Mouse (Mus musculus) midbrain, embryonic 14.5 days (tissue): ENCODE data around the gene Spint3. TPM values are rescaled to one million over a fixed set of nuclear protein-coding genes. Genes with fewer than 3 reads are reported as not detected.

Source experiments
- ATAC-seq: fragments of 200-750 bp; cut with Nextera tagmentation; 2 replicates; pipeline ENCODE4 v1.8.0; 2017; ENCODE audit warnings: moderate number of reproducible peaks, moderate library complexity; ENCODE audit not compliant: low FRiP score, low TSS enrichment
- DNase-seq: peaks from one replicate; pipeline ENCODE4 v3.0.0-alpha.2; 2015
- H3K27ac ChIP-seq: fragments of 300-500 bp; sonication (generic); replicated peaks from 2 replicates; pipeline ENCODE4 v1.5.1; 2014; ENCODE audit warnings: mild to moderate bottlenecking, low read depth, low read length, moderate library complexity
- H3K27me3 ChIP-seq: fragments of 300-500 bp; sonication (generic); 2 replicates; pipeline ENCODE4 v1.6.1; 2014; ENCODE audit warnings: low read length, control low read depth, mixed read lengths; ENCODE audit not compliant: control insufficient read depth, insufficient read depth
- H3K36me3 ChIP-seq: fragments of 300-500 bp; sonication (generic); 2 replicates; pipeline ENCODE4 v1.6.1; 2014; ENCODE audit warnings: low read length, control low read depth; ENCODE audit not compliant: control insufficient read depth, insufficient read depth
- H3K4me1 ChIP-seq: fragments of 300-500 bp; sonication (generic); 2 replicates; pipeline ENCODE4 v1.6.1; 2014; ENCODE audit warnings: mild to moderate bottlenecking, antibody characterized with exemption, low read length, control low read depth; ENCODE audit not compliant: control insufficient read depth, insufficient read depth
- H3K4me2 ChIP-seq: fragments of 300-500 bp; sonication (generic); 2 replicates; pipeline ENCODE4 v1.6.1; 2014; ENCODE audit warnings: mild to moderate bottlenecking, low read length, moderate library complexity
- H3K4me3 ChIP-seq: fragments of 300-500 bp; sonication (generic); replicated peaks from 2 replicates; pipeline ENCODE4 v1.5.1; 2014; ENCODE audit warnings: low read depth, low read length
- H3K9ac ChIP-seq: fragments of 300-500 bp; sonication (generic); replicated peaks from 2 replicates; pipeline ENCODE4 v1.6.1; 2014; ENCODE audit warnings: mild to moderate bottlenecking, low read length, moderate library complexity
- H3K9me3 ChIP-seq: fragments of 300-500 bp; sonication (generic); 2 replicates; pipeline ENCODE4 v1.6.1; 2016; ENCODE audit warnings: low read length, control low read depth, mixed read lengths; ENCODE audit not compliant: control insufficient read depth
- WGBS: fragments of 180-500 bp; shearing (Covaris S2); extraction: QIAGEN DNeasy Blood & Tissue Kit; methylation state at CpG from one replicate; pipeline ENCODE4 v1.1.7; 2014; 5-methylcytosine and 5-hydroxymethylcytosine counted together
- polyA plus RNA-seq: library from polyadenylated mRNA; unstranded; fragments of >200 nt; fragmentation: Nextera tagmentation; extraction: Ambion mirVana; gene quantifications from 2 replicates; pipeline ENCODE4 v1.2.1, GENCODE M21; 2014

The Spint3 gene
- polyA plus RNA-seq, 1 experiment from 2014 or later: not detected

DNA sequence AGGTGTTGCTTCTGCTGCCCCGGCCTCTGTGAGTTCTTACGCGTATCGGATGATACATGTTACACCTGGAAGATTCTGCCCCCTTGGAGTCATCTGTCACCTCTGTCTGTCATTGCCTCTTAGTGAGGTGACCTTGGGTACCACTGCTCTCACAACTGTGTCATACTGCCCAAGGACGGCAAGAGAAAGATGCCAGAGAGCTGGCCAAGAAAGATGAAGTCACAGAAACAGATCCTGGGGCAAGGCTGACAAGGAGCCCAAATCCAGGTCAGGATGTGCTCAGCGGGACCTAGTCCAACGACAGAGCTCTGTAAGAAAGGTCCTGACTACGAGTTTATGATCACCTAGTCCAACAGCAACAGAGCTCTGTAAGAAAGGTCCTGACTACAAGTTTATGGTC is 13.2 kb downstream of the Spint3 start:
- DNase-seq: no peak

GRCm38 (mm10) chr2:164558991-164559645 is 14.1 kb downstream of the Spint3 start:
- ATAC-seq: no peak
- WGBS: 50% methylated on average over 16 of the region's 16 CpGs

More for the DNA sequence above, 13.2 kb downstream of the Spint3 start:
- H3K4me1 ChIP-seq: peaks cover 4% of the 10 kb centered on the region; the same call in 1 of the 2 replicates
- WGBS: 93% methylated on average over 8 of the region's 8 CpGs
- no peaks in the 10 kb centered on the region for H3K9me3 ChIP-seq
- ATAC-seq: no peak
- H3K36me3 ChIP-seq: no peaks in the 10 kb centered on the region
- H3K27me3 ChIP-seq: peaks cover 13% of the 10 kb centered on the region
- no peak overlapping the region for H3K9ac ChIP-seq
- H3K4me2 ChIP-seq: no peak overlapping the region
- H3K27ac ChIP-seq: no peak overlapping the region
- no peak overlapping the region for H3K4me3 ChIP-seq

DNA sequence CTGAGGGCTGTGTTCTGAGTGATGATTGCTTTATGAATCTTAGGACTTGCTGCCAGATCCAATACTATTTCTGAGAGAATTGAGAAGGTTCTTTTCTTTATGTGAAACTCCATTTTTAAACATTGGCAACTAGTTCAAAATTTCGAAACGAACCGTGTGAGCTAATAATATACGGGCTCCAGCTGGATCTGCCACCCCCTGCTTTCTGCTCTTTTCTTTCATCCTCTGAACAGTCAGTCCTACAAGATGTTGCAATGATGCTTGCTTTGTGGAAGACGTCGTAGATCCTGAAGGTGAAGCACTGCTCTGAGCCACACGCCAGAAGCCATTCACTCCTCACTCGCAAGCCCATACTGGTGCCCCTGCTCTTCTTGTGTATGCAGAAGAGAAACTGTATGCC is 14.8 kb downstream of the Spint3 start:
- ATAC-seq (no peak), DNase-seq (no peak)
- Histone ChIP-seq H3K36me3 (no peaks in the 10 kb centered on the region), H3K9ac (no peak overlapping the region), H3K4me1 (peaks cover 3% of the 10 kb centered on the region; the same call in 1 of the 2 replicates), H3K27me3 (peaks cover 13% of the 10 kb centered on the region), H3K4me3 (no peak overlapping the region), H3K27ac (no peak overlapping the region), H3K4me2 (no peak overlapping the region), H3K9me3 (no peaks in the 10 kb centered on the region)
- 81% methylated on average over 8 of the region's 8 CpGs for WGBS

More at GRCm38 (mm10) chr2:164558991-164559645, 14.1 kb downstream of the Spint3 start:
- H3K27ac ChIP-seq: no peak overlapping the region
- DNase-seq: no peak
- no peak overlapping the region for H3K4me2 ChIP-seq
- no peak overlapping the region for H3K4me3 ChIP-seq
- H3K4me1 ChIP-seq: peaks cover 4% of the 10 kb centered on the region; the same call in 1 of the 2 replicates
- no peak overlapping the region for H3K9ac ChIP-seq
- H3K9me3 ChIP-seq: no peaks in the 10 kb centered on the region
- no peaks in the 10 kb centered on the region for H3K36me3 ChIP-seq
- peaks cover 13% of the 10 kb centered on the region for H3K27me3 ChIP-seq

DNA sequence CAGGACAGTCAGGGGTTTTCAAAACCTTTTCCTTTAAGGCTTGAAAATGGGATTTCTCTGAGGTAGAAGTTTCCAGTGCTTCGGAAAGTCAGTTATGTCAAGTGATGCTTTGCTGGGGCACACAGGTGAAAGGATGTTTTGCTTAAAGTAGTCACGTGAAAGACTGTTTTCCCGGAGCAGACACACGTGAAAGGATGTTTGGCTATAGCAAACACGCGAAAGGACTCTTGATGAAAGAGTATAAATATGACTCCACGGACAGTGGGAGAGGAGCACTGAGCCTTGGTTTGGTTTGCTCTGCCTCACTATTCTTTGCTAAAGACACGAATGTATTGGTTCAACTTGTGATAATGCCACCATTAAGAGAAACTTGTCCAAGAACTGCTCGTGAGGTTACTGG is 21.8 kb downstream of the Spint3 start:
- Histone ChIP-seq H3K4me1 (0 out of 2 replicates have a peak, but pooled peaks cover 5% of the 10 kb centered on the region), H3K4me2 (no peak overlapping the region), H3K27ac (no peak overlapping the region), H3K9ac (no peak overlapping the region), H3K4me3 (no peak overlapping the region), H3K36me3 (no peaks in the 10 kb centered on the region), H3K9me3 (no peaks in the 10 kb centered on the region), H3K27me3 (no peaks in the 10 kb centered on the region)
- DNase-seq: no peak
- no peak for ATAC-seq
- 92% methylated on average over 9 of the region's 9 CpGs for WGBS

DNA sequence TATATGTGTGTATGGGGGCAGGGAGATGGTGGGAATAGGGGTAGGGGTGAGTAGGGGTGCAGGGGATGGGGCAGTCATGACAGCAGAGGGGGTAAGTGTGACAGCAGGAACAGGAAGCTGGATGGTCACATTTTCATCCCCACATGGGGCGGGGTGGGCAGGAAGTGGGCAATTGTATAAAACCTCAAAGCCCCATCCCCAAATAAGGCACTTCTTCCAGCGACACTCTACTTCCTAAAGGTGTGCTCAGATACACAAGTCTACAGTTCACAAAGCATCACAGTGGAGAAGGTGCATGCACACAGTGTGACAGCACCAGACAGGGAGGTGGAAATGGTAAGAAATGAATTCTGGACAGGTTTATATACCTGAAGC is 22.4 kb downstream of the Spint3 start:
- 80% methylated on average over 2 of the region's 2 CpGs for WGBS
- no peak for ATAC-seq

DNA sequence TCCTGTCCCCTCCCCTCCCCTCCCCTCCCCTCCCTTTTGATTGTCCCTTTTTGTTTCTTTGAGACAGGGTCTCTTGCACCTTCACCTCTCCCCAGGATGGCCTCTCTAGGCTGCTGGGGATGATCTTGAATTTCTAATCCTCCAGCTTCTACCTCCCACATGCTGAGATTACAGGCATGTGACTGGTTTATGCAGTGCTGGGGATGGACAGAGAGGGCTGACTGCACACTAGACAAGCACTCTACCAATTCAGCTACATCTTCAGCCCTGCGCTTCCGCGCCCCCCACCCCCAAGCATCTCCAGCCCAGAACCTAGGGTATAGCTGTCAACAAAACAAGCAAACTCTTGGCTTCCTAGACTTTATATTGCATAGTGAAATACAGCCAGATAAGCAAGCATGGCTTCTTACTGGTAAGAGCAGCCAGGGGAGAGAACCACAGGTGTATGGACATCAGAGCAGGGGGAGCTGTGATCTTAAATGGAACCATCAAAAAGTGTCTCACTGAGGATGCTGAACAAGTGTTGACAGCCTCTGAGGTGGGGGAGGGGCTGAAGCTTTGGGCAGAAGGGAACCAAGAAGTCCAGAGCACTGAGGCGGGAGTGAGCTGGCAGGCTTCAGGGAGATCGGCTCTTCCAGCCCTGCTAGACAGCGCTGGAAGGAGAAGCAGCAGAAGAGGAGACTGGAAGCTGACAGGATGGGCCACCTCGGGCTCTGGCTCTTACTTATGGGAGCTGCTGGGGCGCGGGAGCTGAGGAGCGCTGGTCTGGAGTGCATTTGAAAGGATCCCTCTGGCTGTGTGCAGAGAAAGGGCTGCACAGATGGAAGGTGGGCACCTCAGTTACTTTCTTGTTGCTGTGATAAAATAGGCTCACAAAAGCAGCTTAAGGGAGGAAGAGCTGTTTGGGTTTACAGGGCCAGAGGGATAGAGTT is 23.0 kb downstream of the Spint3 start:
- Histone ChIP-seq H3K27ac (no peak overlapping the region), H3K27me3 (no peaks in the 10 kb centered on the region), H3K9me3 (no peaks in the 10 kb centered on the region), H3K36me3 (no peaks in the 10 kb centered on the region), H3K4me1 (0 out of 2 replicates have a peak, but pooled peaks cover 5% of the 10 kb centered on the region), H3K9ac (no peak overlapping the region), H3K4me2 (peak overlapping the region; percentile 12; the same call in 1 of the 2 replicates), H3K4me3 (no peak overlapping the region)
- DNase-seq: peak; percentile 31
- WGBS: 10% methylated on average over 10 of the region's 10 CpGs
- no peak for ATAC-seq

More for the DNA sequence above, 22.4 kb downstream of the Spint3 start:
- DNase-seq: no peak
- H3K4me2 ChIP-seq: no peak overlapping the region
- no peaks in the 10 kb centered on the region for H3K27me3 ChIP-seq
- H3K4me1 ChIP-seq: 0 out of 2 replicates have a peak, but pooled peaks cover 5% of the 10 kb centered on the region
- H3K9me3 ChIP-seq: no peaks in the 10 kb centered on the region
- no peak overlapping the region for H3K27ac ChIP-seq
- no peak overlapping the region for H3K9ac ChIP-seq
- H3K36me3 ChIP-seq: no peaks in the 10 kb centered on the region
- no peak overlapping the region for H3K4me3 ChIP-seq

- no peaks in the 10 kb centered on the region for H3K36me3 ChIP-seq
- DNase-seq (no peak), ATAC-seq (no peak)
- H3K9ac ChIP-seq: no peak overlapping the region
- H3K9me3 ChIP-seq: no peaks in the 10 kb centered on the region
- no peak overlapping the region for H3K27ac ChIP-seq
- H3K4me1 ChIP-seq: 0 out of 2 replicates have a peak, but pooled peaks cover 5% of the 10 kb centered on the region
- no peak overlapping the region for H3K4me2 ChIP-seq
- no peaks in the 10 kb centered on the region for H3K27me3 ChIP-seq
- WGBS: 47% methylated on average over 4 of the region's 4 CpGs
- H3K4me3 ChIP-seq: no peak overlapping the region
These were observed 23.9 kb downstream of the Spint3 start for GRCm38 (mm10) chr2:164549338-164549737.

DNA sequence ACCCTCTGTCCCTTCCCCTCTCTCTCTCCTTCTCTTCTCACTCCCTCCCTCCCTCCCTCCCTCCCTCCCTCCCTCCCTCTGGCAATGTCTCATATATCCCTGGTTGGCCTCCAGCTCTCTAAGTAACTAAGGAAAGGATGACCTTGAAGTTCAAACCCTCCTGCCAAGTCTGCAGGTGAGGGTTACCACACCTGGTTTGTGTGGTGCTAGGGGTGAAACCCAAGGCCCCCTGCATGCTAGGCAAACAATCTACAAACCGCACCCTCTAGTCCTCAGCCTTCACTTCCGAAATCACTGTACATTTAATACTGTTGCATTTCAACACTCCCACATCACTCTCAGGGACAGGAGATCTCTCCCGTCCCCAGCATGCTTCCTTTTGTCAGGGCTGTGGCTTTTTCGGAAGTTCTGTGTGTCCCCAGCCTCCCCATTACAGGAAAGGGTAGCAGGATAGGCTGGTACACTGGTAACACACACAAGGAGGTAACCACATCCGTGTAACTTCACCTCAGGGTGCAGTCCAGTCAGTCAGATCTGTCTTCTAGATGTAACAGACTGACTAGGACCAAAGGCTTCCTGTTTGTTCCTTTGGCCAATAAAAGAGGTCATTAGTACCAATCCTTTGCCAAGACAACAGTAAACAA is 28.7 kb downstream of the Spint3 start:
- no peak for ATAC-seq
- Histone ChIP-seq H3K27me3 (no peaks in the 10 kb centered on the region), H3K9ac (no peak overlapping the region), H3K4me1 (no peaks in the 10 kb centered on the region), H3K27ac (no peak overlapping the region), H3K36me3 (no peaks in the 10 kb centered on the region), H3K4me2 (no peak overlapping the region), H3K4me3 (no peak overlapping the region), H3K9me3 (no peaks in the 10 kb centered on the region)
- WGBS: 61% methylated on average over 5 of the region's 5 CpGs
- no peak for DNase-seq
